Mouse (Mus musculus) thymus, postnatal 25 days (tissue): ENCODE data around the gene Hbq1a.

Experiments used
- DNase-seq: peaks from one replicate; pipeline ENCODE4 v3.0.0; 2022

The Hbq1a gene

DNA sequence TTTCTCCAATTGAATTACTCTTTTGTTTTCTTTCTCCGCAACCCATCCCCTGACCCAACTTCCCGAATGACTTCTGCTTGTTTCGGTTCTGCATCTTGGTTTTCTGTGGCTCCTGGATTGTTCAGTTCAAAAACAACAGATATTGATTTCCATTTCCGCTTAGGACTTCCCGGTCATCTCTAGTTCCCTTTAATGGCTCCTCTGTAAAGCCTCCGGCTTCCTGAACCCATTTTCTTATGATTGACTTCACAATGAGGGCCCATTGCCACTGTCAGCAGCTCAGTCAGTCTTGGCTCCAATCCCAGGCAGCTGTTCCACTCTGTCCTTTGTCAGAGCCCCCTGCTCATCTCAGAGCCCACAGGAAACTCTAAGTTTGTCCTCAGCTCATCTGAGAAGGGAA, 31.2 kb downstream of the Hbq1a start:
- DNase-seq: no peak

DNA sequence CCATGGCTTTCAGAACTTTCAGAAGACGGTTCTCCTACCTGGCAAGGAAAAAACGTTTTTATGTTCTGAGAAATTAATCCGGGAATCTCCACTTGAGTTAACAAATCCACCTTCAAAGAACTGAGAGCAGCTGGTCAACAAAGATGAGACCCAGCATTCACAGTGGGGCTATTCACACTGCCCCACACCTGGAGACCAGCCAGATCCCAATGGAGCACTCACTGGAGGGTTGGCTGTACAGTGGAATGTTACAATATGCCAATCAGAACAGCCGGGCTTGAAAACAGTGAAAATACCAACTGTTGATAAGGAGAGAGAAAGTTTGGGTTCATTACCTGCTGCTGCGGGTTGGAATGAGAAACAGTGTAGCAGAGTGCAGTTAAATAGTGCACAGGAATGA, 32.0 kb downstream of the Hbq1a start:
- DNase-seq: no peak

DNA sequence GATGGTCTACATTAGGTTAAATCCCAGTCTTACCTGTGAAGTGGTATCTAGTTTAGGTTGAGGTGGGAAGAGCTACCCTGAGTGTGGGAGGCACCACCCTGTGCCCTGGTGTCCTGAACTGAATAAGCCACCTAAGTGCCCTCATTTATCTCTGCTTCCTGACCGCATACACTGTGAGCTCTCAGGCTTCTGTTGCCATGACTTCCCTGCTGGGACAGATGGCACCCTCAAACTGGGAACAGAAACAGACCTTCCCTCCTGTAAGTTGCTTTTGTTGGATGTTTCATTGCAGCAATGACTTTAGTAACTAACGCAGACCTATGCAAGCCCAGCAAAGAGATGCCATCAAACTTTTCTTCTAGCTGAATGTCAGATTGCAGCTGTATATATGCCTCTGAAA, 33.4 kb downstream of the Hbq1a start:
- no peak for DNase-seq

DNA sequence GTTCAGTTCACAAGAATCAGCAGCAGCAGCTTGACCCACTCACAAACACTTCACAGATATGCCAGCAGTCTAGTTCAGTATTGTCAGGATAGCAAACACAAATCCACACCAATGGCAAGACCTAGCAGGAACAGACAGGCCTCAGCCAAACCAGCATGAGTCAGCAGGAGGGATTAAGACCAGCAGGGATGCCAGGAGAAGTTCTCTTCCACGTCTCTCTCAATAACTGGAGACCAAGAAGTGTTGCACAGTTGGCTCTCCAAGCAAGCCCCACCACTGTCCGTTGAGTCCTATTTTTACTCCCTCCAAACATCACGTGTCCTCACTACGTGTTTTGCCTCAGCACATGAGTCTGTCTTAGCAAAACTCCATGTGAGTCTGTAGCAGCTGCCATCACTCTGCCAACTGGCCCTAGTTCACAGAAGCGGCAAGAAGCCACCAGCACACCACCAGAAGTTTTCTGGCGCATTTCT, 36.6 kb downstream of the Hbq1a start:
- no peak for DNase-seq

DNA sequence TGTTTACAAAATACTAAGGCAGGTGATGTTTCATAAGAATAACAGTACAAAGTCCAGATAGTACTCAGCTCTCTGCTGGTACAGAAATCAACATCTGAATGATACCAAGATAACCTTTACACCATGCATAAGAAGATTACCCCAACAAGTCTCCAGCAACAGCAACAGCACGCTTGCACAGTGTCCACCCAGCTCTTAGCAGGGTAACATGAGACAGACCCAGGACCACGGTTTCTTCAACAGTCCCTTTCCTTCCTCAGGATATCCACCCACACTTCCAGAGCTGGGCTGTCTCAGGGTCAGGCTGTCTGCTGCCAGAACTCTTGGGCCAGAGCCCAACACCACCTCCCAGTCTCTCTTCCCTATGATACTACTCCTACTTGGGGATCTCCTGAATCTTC, 39.3 kb downstream of the Hbq1a start:
- DNase-seq: no peak

DNA sequence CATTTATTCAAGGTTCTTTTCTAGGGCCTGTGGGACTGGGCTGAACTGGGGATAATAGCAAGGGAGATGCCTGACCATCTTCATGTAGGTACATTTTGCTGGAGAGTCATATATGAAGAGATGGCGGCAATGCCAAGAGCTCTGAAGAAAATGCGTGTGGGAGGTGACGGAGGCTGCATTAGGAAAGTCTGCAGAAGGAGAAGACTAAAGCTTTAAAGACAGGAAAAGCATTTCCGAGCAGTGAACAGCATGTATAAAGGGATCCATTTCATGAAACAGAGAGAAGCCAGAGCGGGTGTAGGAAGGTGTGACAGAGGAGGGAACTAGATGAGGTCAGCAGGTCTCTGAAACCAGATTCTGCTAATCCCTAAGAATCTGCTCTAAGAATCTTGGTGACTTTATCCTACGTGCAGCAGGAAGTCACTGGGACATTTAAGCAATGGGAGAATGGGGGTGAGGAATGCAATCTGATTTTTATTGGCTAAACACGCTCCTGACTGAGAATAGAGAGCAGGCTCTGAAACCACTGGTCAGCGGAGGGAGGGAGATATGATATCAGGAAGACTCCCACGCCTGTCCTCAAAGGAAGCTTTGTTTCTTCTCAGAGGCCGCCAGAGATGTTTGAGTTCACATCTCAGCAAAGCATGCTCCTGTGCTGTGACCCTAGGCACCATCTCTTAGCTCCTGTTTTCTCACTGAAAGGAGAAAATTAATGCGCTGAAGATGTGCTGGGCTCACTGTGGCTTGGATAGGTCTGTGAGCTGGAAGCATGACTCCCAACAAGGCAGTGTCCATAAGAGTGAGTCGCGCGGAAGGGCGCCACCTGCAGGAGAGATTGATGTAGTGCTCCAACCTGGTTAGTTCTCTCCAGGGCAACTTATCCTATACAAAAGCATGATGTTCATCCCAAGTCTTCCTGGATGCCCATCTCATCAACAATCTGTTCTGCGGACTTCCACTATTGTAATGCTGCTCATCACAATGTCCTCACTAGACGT, 40.9 kb downstream of the Hbq1a start:
- peak; percentile 11 for DNase-seq

DNA sequence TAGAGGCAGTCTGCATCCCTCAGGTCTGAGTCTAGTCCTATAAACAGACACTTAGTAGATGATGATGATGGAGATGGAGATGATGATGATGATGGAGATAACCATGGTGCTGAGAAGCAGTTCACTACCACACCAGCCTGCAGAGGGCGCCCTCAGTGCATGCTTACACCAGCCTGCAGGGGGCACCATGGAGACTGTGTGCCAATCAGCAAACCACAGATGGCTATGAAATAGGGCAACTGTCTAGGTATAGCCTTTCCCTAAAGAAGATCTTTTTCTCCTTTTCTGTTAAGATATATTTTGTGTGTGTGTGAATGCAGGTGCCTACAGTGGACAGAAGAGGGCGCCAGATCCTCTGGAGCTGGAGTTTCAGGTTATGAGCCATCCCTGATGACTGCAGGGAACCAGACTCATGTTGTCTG, 42.9 kb downstream of the Hbq1a start:
- peak; percentile 60 for DNase-seq

DNA sequence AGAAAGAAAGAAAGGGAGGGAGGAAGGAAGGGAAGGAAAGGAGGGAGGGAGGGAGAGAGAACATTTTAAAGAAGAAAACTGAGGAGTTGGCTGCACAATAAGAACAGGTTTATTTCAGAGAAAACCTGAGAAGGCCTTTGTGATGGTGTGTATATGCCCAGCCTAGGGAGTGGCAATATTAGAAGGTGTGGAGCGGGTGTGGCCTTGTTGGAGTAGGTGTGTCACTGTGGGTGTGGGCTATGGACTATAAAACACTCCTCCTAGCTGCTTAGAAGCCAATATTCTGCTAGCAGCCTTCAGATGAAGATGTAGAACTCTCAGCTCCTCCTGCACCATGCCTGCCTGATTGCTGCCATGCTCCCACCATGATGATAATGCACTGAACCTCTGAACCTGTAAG, 43.5 kb downstream of the Hbq1a start:
- DNase-seq: no peak

DNA sequence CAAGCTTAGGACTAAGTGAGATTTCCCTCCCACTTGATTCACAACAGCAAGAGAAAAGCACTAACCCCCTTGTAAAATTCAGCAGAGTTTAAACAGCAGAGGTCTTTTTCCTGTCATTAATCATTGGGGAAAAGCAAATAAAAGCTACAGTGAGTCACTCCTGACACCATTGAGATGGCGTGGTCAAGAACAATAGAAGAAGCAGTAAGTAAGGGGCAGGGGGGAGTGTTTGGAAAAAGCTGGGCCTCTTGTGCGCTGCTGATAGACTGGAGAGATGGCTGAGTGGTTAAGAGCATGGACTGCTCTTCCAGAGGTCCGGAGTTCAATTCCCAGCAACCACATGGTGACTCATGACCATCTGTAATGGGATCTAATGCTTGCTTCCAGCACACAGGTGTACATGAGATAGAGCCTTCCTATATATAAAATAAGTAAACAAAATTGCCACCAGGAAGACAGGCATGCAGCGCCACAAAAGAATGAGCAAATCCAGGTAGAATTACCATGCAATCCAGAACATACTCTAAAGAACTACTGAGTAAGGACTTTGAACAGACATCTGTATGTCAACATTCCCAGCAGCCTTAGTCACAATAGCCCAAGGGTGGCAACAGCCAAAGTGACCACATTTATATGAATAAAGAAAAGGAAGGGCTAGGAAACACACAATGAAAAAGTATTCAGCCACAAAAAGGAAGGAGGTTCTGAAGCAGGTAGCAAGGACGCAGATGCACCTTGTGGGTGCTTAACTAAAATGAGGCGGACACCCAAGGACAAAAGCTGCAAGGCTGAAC, 45.8 kb downstream of the Hbq1a start:
- no peak for DNase-seq

DNA sequence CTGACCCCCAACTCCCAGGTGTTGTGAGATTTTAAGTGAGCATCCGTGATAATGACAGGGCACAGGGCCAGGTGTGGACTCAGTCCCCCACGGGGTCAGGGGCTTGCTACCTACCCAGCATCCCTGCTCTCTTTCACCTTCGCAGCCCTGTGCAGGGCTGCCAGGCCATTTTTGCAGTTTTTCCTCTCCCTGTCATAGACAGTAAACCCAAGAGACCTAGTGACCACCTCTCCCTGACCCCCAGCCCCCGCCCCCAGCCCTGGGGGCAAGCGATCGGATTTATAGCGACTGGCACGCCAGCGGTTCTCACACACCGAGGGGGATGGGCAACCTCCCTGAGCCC, 47.4 kb downstream of the Hbq1a start:
- no peak for DNase-seq

DNA sequence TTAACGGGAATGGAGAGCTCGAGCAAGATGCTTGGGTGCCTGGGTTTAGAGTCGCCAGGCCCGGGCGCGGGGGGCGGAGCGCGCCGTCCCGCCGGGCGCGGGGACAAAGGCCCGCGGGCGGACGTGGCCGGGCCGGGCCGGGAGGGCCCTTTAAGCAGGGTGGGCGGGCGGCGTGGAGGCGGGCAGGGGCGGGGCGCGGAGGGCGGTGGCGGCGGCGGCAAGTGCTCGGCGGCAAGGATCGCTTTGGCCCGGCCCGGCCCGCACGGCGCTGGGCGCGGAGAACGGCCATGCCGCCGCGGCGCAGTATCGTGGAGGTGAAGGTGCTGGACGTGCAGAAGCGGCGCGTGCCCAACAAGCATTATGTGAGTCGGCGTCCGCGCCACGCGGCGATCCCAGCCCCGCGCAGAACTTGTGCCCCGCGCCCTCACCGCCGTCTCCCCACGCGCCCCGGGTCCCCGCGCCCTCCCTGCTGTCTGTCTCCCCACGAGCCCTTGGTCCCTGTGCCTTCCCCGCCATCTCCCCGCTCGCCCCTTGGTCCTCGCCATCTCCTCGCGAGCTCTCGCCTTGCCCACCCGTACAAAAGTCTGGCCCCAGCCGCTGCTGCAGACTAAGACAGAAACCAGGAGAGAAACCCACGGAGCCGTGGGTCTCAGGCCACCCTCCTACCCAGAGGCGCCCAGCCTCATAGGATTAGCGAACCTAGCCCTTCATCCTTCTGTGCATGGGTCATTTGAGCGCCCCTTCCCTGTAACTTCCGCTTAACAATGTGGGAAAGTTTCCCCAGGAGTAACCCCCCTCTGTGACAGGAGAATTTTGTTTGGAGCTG, 48.0 kb downstream of the Hbq1a start, which contains the start of gene Sh3pxd2b:
Gene Sh3pxd2b, plus strand, starts transcription at position 214 of the 826 bp plus-strand sequence.
- DNase-seq: no peak

DNA sequence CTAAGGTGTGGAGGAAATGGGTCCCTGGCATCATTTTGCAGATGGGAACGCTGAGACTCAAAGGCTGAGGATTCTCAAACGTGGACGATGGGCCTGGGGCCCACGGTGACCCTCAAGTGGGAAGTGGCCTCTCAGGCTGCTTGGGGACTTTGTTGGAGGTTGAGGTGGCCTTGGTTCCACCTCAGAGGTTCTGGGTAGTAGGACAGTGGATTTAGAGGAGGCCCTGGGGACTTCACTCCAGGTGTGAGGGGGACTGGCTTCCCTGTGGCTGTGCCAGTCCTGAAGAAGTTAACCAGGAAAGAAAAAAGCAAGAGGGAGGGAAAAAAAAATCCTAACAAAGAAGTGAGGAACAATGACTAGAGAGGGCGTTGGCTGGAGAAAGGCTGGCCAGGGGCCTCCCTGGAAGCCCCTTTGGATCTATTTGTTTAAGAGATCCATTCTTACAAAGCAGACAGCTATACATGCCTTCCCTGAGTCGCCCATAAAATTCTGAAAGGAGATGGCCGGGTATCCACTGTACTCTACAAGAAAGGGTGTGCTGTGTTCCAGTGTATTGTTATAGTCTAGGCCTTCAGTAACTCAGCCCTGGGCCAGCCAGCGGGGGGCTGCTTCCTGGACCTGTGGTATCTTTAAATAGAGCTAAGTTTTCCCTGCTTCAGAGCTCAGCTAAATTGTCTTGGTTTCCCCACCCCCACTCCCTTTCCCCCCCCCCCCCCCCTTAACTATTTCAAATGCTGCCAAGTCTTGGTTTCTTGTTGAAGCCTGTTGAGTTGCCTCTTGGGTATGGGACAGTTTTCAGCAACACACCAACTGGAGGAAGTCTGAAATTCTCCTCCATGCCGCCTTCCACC, 48.8 kb downstream of the Hbq1a start:
- no peak for DNase-seq

DNA sequence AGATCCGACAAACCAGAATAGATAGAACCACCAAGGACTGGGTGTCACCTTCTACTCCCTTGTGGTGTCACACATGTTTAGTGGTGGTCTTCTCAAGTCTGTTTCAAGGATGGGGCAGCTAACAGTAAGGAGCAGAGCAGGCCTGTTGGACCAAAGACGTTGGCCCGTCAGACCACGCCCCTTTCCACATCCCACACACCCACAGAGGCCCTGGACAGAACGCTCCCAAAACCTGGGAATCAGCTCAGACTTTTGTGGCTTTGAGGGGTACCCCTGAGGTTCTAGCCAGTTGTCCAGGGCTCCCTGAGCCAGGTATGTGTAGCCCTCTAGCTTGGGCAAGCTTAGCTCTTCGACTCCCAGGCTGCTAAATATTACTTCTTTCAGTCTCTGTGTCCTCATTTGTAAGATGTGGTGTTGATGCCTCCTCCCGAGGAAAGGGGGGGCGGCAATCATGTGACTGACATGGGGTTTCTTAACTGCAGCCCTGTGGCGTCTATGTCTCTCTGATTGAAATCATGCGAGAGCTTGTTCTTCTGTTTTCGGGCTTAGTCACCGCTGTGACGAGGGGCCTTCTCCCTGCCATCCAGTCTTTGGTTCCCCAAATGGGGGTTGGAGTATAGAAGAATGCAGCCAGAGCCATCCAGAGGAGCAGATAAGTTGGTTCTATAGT, 49.5 kb downstream of the Hbq1a start:
- no peak for DNase-seq
